Mouse (Mus musculus) right cerebral cortex, postnatal 4 days (tissue): ENCODE measurements around the gene BC034090.
"Not testable (repeated sequence)": the region's sequence is repeated elsewhere in the genome, so short reads cannot be mapped to it uniquely, and the experiment has no call there.

Source experiments
- DNase-seq: peaks from one replicate; pipeline ENCODE4 v3.0.0-alpha.2; 2022

BC034090 gene

GRCm38 (mm10) chr1:155243797-155244770 is at the start of gene BC034090:
Gene BC034090 (minus strand): TSS chr1:155244444.
- no peak for DNase-seq

GRCm38 (mm10) chr1:155293446-155293845 is 49.2 kb upstream of the BC034090 start:
- DNase-seq: no peak

- no peak for DNase-seq
Measured at GRCm38 (mm10) chr1:155289411-155289810, 45.2 kb upstream of the BC034090 start.

GRCm38 (mm10) chr1:155288033-155288432 is 43.8 kb upstream of the BC034090 start:
- no peak for DNase-seq

GRCm38 (mm10) chr1:155283808-155284207 is 39.6 kb upstream of the BC034090 start:
- DNase-seq: no peak

GRCm38 (mm10) chr1:155281003-155281793 is 37.0 kb upstream of the BC034090 start:
- DNase-seq: peak; percentile 45

- no peak for DNase-seq
Measured at GRCm38 (mm10) chr1:155280306-155280705, 36.1 kb upstream of the BC034090 start.

- no peak for DNase-seq
Measured at GRCm38 (mm10) chr1:155276381-155277033, 32.3 kb upstream of the BC034090 start.

GRCm38 (mm10) chr1:155275793-155276192 is 31.5 kb upstream of the BC034090 start:
- DNase-seq: no peak

- DNase-seq: no peak
Measured at GRCm38 (mm10) chr1:155274976-155275375, 30.7 kb upstream of the BC034090 start.

- DNase-seq: no peak
Measured at GRCm38 (mm10) chr1:155272953-155273352, 28.7 kb upstream of the BC034090 start.

GRCm38 (mm10) chr1:155262496-155262895 is 18.3 kb upstream of the BC034090 start:
- not testable (repeated sequence) for DNase-seq

GRCm38 (mm10) chr1:155254309-155254708 is 10.1 kb upstream of the BC034090 start:
- DNase-seq: no peak

GRCm38 (mm10) chr1:155253126-155253525 is 8.9 kb upstream of the BC034090 start:
- no peak for DNase-seq

GRCm38 (mm10) chr1:155252631-155253121 is 8.4 kb upstream of the BC034090 start:
- no peak for DNase-seq

GRCm38 (mm10) chr1:155251596-155251995 is 7.4 kb upstream of the BC034090 start:
- DNase-seq: no peak

GRCm38 (mm10) chr1:155250531-155251135 is 6.4 kb upstream of the BC034090 start:
- no peak for DNase-seq

GRCm38 (mm10) chr1:155249896-155250295 is 5.7 kb upstream of the BC034090 start:
- DNase-seq: no peak

- no peak for DNase-seq
Measured at GRCm38 (mm10) chr1:155248041-155248440, 3.8 kb upstream of the BC034090 start.

GRCm38 (mm10) chr1:155247441-155247840 is 3.2 kb upstream of the BC034090 start:
- DNase-seq: no peak

- no peak for DNase-seq
Measured at GRCm38 (mm10) chr1:155245516-155245915, 1.3 kb upstream of the BC034090 start.

- DNase-seq: no peak
Measured at GRCm38 (mm10) chr1:155244771-155245211, 547 bp upstream of the BC034090 start.

- DNase-seq: no peak
Measured at GRCm38 (mm10) chr1:155242488-155242745, 1.8 kb downstream of the BC034090 start.
